Mouse (Mus musculus): Measurements from ENCODE around the gene Vps25.

Gene Vps25

GRCm38 (mm10) chr11:101276319-101277070 lies 23.0 kb downstream of the Vps25 start:
- peak; percentile 49 for DNase-seq

- DNase-seq: peak; percentile 80
These were observed 24.1 kb downstream of the Vps25 start for GRCm38 (mm10) chr11:101277381-101278222.

GRCm38 (mm10) chr11:101278223-101279192 lies 25.0 kb downstream of the Vps25 start, which contains the start of the genes Cntd1 and Coa3:
Gene Cntd1 (plus strand): TSS chr11:101279012.
Gene Coa3 (minus strand): TSS chr11:101279114.
- peak; percentile 88 for DNase-seq

DNA sequence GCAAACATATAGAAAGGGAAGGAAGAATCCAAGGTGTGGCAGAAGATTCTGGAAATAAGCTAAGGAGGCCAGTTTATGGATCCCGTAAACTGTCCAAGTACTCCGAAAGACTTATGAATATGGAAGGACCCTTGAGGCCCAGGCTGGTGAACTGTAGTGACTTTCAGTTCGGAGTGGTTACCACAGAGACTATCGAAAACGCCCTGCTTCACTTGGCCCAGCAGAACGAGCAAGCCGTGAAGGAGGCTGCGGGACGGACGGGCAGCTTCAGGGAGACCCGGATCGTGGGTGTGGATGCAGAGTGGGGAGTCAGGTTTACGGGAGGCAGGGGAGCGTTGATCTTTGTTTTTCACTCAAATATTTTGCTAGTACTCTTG lies 25.7 kb downstream of the Vps25 start:
- no peak for DNase-seq

GRCm38 (mm10) chr11:101280837-101281236 lies 27.3 kb downstream of the Vps25 start:
- peak; percentile 29 for DNase-seq

- DNase-seq: no peak
These were observed 29.4 kb downstream of the Vps25 start for GRCm38 (mm10) chr11:101282896-101283295.

- DNase-seq: peak; percentile 57
These were observed 30.3 kb downstream of the Vps25 start for GRCm38 (mm10) chr11:101283805-101284204.

DNA sequence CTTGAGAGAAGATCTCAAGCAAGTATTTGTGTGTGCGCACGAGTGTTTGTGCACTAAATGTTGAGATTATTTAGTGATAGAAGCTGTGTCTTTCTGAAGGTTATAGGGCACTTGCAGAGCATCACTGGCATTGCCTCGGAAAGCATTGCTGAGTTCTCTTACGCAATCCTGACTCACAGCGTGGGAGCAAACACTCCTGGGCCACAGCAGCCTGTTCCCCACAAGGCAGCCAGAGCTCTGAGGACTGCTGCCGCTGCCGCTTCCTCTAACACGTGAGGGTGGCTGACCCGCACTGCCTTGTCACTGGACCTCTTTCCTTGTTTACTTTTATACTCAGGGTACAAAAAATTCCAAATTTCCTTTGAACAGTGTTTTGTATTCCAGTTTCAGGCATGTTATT lies 33.8 kb downstream of the Vps25 start:
- no peak for DNase-seq

DNA sequence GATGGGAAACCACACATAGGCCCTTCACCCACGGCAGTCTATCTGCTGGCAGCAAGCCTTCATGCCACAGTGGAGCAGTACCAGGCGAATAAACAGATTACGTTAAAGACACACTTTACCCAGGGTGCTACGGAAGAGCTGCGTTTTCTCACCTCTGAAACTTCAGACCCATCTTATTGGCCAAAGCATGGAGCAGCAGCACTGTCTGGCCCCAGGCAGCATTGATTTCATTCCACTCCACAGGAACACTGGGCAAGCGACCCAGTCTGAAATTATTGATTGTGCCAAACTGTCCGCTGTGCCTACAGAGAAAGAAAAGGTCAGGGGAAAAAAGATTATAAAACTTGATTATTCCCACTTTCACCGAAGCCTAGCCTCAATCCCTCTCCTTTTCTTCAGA lies 37.7 kb downstream of the Vps25 start:
- no peak for DNase-seq

- no peak for DNase-seq
These were observed 41.7 kb downstream of the Vps25 start for GRCm38 (mm10) chr11:101295191-101295590.

GRCm38 (mm10) chr11:101300881-101301280 lies 47.4 kb downstream of the Vps25 start:
- no peak for DNase-seq

DNA sequence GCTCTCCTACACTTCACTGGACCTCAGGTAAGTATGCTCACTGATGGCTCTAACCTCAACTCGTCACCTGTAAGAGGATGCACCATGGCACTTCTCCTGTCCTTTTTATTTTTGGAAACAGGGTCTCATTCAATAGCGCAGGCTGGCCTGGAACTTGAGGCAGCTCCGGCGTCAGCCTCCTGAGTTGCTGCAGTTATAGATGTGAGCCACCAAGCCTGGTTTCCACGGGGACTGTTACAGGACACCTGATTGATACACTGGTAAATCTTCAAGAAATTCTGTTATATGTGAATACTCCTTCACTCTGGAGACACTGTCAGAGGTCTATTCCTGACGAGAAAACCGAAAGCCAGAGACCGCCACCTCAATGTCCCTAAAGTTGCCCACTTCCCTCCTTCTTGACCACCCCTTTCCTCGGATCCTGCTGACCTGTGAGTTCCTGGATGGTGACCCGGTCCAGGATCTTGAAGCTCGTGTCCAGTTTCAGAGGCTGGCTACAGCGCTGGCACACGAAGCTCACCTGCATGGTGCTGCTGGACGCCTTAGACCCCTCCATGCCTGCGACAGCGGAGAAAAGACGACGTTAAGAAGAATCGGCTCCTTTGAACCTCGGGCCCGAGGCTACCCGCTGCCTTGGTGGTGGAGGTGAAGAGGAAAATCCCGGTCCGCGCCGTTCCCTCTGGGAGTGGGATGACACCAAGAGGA lies 47.9 kb downstream of the Vps25 start:
- no peak for DNase-seq

- peak; percentile 98 for DNase-seq
These were observed 48.7 kb downstream of the Vps25 start, which contains the start of gene Becn1 for GRCm38 (mm10) chr11:101302004-101302798. Gene Becn1 (minus strand): TSS chr11:101302286.

GRCm38 (mm10) chr11:101307744-101308143 lies 54.2 kb downstream of the Vps25 start:
- DNase-seq: no peak
